Mouse (Mus musculus) bone marrow macrophage, adult 2 months (primary cell): ENCODE data around the gene Smim12.

Source experiments
- CTCF ChIP-seq: IDR thresholded peaks from 2 replicates; pipeline ENCODE4 v1.5.1; 2012; ENCODE audit warnings: low read depth, mild to moderate bottlenecking, low read length, moderate library complexity
- POLR2A ChIP-seq: IDR thresholded peaks from 2 replicates; pipeline ENCODE4 v1.6.1; 2012; ENCODE audit warnings: mild to moderate bottlenecking, low read depth, low read length, borderline replicate concordance

DNA sequence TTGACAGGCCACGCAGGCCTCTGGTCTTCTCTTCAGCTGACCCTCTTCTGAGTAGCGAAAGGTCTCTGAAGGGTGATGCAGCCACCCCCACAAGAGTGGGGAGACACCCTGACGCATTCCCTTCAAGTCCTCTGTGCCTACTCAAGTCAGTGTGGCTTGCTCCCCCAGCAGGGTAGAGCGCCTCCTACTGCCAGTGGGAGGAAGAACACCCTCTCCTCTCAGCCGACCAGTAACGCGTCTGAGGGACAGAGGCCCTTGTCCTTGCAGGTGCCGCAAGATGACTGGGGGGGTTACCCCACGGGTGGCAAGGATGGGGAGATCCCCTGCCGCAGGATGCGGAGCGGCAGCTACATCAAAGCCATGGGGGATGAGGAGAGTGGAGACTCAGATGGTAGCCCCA, 44.2 kb upstream of the Smim12 start:
- TF ChIP-seq CTCF (no peak), POLR2A (no peak)
